In the genomic region with DNA sequence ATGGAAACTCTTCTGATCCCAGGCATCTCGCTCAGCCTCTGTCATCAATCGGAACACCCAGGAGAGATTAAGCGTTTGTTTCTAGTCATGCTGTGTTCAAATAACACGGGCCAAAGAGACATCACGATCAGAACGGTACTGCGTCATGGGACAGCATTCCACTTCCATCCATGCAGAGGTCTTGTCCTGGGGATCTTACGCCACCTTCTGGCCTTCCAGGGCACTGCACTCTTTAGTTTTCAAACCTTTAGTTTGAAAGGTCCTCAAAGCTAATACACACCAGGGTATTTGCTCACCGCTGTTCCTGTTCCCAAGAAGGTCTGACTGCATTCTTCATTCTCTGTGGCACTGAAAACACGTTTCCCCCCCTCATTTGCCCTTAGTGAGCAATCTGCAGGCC, we compare ENCODE assay signal across 15 mouse cellular contexts.
A peak's percentile ranks its signal among the peaks of the same experiment; 100 is the strongest.
DNase-seq lines count a peak whose midpoint lies in the region; ATAC-seq and TF ChIP-seq lines count a peak whose summit lies in the region.
"Had no signal": no experiment of that assay in that cellular context is flagged by ENCODE, and none has a peak within 500 bp of the region (broad histone marks: within the 10 kb centered on the region; RNA-seq: fewer than 3 reads in every experiment).

No protein-coding gene starts in this region.

- no peaks in the 10 kb centered on the region for H3K9me3 ChIP-seq in hindbrain, postnatal 0 days (ENCODE audit: low read length)
- no peaks in the 10 kb centered on the region for H3K9me3 ChIP-seq in hindbrain, embryonic 13.5 days
- H3K9me3 ChIP-seq in lung, embryonic 14.5 days (ENCODE audit: low read depth, low read length), result no peaks in the 10 kb centered on the region
- no peaks in the 10 kb centered on the region for H3K9me3 ChIP-seq in MEL (replicated peaks; ENCODE audit: insufficient read depth, low read length)
- H3K9me3 ChIP-seq: forebrain, embryonic 15.5 days; heart, embryonic 10.5 days; limb, embryonic 15.5 days; midbrain, embryonic 10.5 days; neural tube, embryonic 15.5 days had no signal

- H3K9ac ChIP-seq in hindbrain, postnatal 0 days (replicated peaks; ENCODE audit: low read length), result no peak overlapping the region
- no peak overlapping the region for H3K9ac ChIP-seq in hindbrain, embryonic 13.5 days
- H3K9ac ChIP-seq in lung, embryonic 14.5 days, result no peak overlapping the region
- no peak overlapping the region for H3K9ac ChIP-seq in MEL (ENCODE audit: control insufficient read depth, low read depth, low read length, poor library complexity, severe bottlenecking)
- H3K9ac ChIP-seq: forebrain, embryonic 15.5 days; limb, embryonic 15.5 days; neural tube, embryonic 15.5 days had no signal

- H3K4me2 ChIP-seq in hindbrain, postnatal 0 days (ENCODE audit: low read depth, low read length), result no peak overlapping the region
- no peak overlapping the region for H3K4me2 ChIP-seq in hindbrain, embryonic 13.5 days
- H3K4me2 ChIP-seq in lung, embryonic 14.5 days, result no peak overlapping the region
- H3K4me2 ChIP-seq: forebrain, embryonic 15.5 days; limb, embryonic 15.5 days; neural tube, embryonic 15.5 days had no signal

- TF ChIP-seq CTCF in hindbrain, postnatal 0 days (IDR thresholded peaks at IDR 0.05; ENCODE audit: low read depth), result peak; percentile 64
- peak; percentile 44 for TF ChIP-seq CTCF in lung, embryonic 14.5 days (IDR thresholded peaks at IDR 0.05; ENCODE audit: low read depth)
- TF ChIP-seq CTCF in MEL (IDR thresholded peaks at IDR 0.05 in 2 of 3, conservative IDR thresholded peaks at IDR 0.05 in 1 of 3; ENCODE audit: control insufficient read depth in 1 of 3, insufficient read depth in 1 of 3, low read depth in 2 of 3, low read length in 3 of 3, poor library complexity in 1 of 3, severe bottlenecking in 1 of 3), result peak; percentile 15 to 56 (median 32); a peak in 4 of 6 replicates

- no peak for ATAC-seq in hindbrain, postnatal 0 days
- ATAC-seq in hindbrain, embryonic 13.5 days (ENCODE audit: low FRiP score), result no peak
- ATAC-seq in lung, embryonic 14.5 days (ENCODE audit: insufficient read depth), result no peak
- ATAC-seq: forebrain, embryonic 15.5 days had no signal

- WGBS in hindbrain, postnatal 0 days, result 87% methylated on average over 10 of the region's 10 CpGs
- WGBS in hindbrain, embryonic 13.5 days, result 89% methylated on average over 10 of the region's 10 CpGs
- WGBS in lung, embryonic 14.5 days, result 90% methylated on average over 10 of the region's 10 CpGs

- no peak for DNase-seq in hindbrain, postnatal 0 days (ENCODE audit: low spot score)
- no peak for DNase-seq in lung, embryonic 14.5 days
- no peak for DNase-seq in lung, postnatal 36 days
- DNase-seq in MEL (ENCODE audit: low read depth, low spot score), result peak; percentile 8
- peak; percentile 54 for DNase-seq in testis, postnatal 10 days (ENCODE audit: low spot score)
- no peak for DNase-seq in adrenal gland, postnatal 4 days (ENCODE audit: low spot score in 2 of 2)
- DNase-seq: adrenal gland, adult 2 months; lung, postnatal 14 days had no signal

- TF ChIP-seq EP300 in MEL (IDR thresholded peaks at IDR 0.05; ENCODE audit: low read depth in 1 of 2, low read length in 2 of 2), result no peak

- no peaks in the 10 kb centered on the region for H3K27me3 ChIP-seq in hindbrain, postnatal 0 days (ENCODE audit: insufficient read depth, low read length)
- peaks cover 14% of the 10 kb centered on the region; the same call in 1 of the 2 replicates for H3K27me3 ChIP-seq in hindbrain, embryonic 13.5 days
- H3K27me3 ChIP-seq in lung, embryonic 14.5 days (ENCODE audit: insufficient read depth, low read length), result no peaks in the 10 kb centered on the region
- H3K27me3 ChIP-seq in MEL (ENCODE audit: control insufficient read depth in 1 of 2, insufficient read depth in 2 of 2, low read length in 2 of 2), result no peaks in the 10 kb centered on the region
- H3K27me3 ChIP-seq: forebrain, embryonic 15.5 days; limb, embryonic 15.5 days; neural tube, embryonic 15.5 days had no signal

- peaks cover 4% of the 10 kb centered on the region for H3K4me1 ChIP-seq in hindbrain, postnatal 0 days (ENCODE audit: insufficient read depth, low read length)
- H3K4me1 ChIP-seq in hindbrain, embryonic 13.5 days (replicated peaks), result peaks cover 22% of the 10 kb centered on the region
- H3K4me1 ChIP-seq in lung, embryonic 14.5 days (ENCODE audit: insufficient read depth), result no peaks in the 10 kb centered on the region
- H3K4me1 ChIP-seq in MEL (ENCODE audit: control insufficient read depth in 1 of 2, insufficient read depth in 2 of 2, low read length in 2 of 2), result no peaks in the 10 kb centered on the region

- TF ChIP-seq POLR2A in MEL (IDR thresholded peaks at IDR 0.05; ENCODE audit: control insufficient read depth in 1 of 2, insufficient read depth in 1 of 2, low read depth in 1 of 2, low read length in 2 of 2, poor library complexity in 1 of 2), result no peak

- no peaks in the 10 kb centered on the region for H3K79me2 ChIP-seq in MEL (ENCODE audit: control insufficient read depth, insufficient read depth, low read length, poor library complexity)

- H3K36me3 ChIP-seq in hindbrain, postnatal 0 days (ENCODE audit: insufficient read depth, low read length), result no peaks in the 10 kb centered on the region
- no peaks in the 10 kb centered on the region for H3K36me3 ChIP-seq in hindbrain, embryonic 13.5 days
- H3K36me3 ChIP-seq in lung, embryonic 14.5 days (ENCODE audit: insufficient read depth), result no peaks in the 10 kb centered on the region
- H3K36me3 ChIP-seq in MEL (ENCODE audit: control insufficient read depth in 1 of 2, insufficient read depth in 2 of 2, low read length in 2 of 2), result no peaks in the 10 kb centered on the region
- H3K36me3 ChIP-seq: forebrain, embryonic 15.5 days; heart, embryonic 10.5 days; limb, embryonic 15.5 days; midbrain, embryonic 10.5 days; neural tube, embryonic 15.5 days had no signal

- no peak overlapping the region for H3K27ac ChIP-seq in hindbrain, postnatal 0 days
- no peak overlapping the region for H3K27ac ChIP-seq in hindbrain, embryonic 13.5 days
- H3K27ac ChIP-seq in lung, embryonic 14.5 days (ENCODE audit: low read depth), result no peak overlapping the region
- H3K27ac ChIP-seq in MEL (ENCODE audit: control insufficient read depth, low read depth, low read length), result no peak overlapping the region
- H3K27ac ChIP-seq: forebrain, embryonic 15.5 days; heart, embryonic 10.5 days; limb, embryonic 15.5 days; midbrain, embryonic 10.5 days; neural tube, embryonic 15.5 days had no signal

- TF ChIP-seq RAD21 in MEL (IDR thresholded peaks at IDR 0.05; ENCODE audit: low read depth, low read length), result no peak; the same call in 1 of the 2 replicates

- H3K4me3 ChIP-seq in hindbrain, postnatal 0 days (ENCODE audit: low read length), result no peak overlapping the region
- H3K4me3 ChIP-seq in hindbrain, embryonic 13.5 days, result no peak overlapping the region
- no peak overlapping the region for H3K4me3 ChIP-seq in lung, embryonic 14.5 days (ENCODE audit: low read depth, low read length)
- no peak overlapping the region for H3K4me3 ChIP-seq in MEL (ENCODE audit: control insufficient read depth in 1 of 2, insufficient read depth in 1 of 2, low read depth in 2 of 2, low read length in 2 of 2)
- H3K4me3 ChIP-seq: erythroblast, embryonic 14.5 days; forebrain, embryonic 15.5 days; heart, embryonic 10.5 days; limb, embryonic 15.5 days; midbrain, embryonic 10.5 days; neural tube, embryonic 15.5 days had no signal

TF ChIP-seq in MEL, 35 proteins besides CTCF, POLR2A, EP300 and RAD21:
- TF ChIP-seq TBP (IDR thresholded peaks at IDR 0.05; ENCODE audit: low read depth, low read length), result no peak
TF ChIP-seq in MEL: peak in this region for 0.

Comparison
In these comparisons a context has a peak if more than half of its experiments do, and no peak if none do; other contexts are left out.
1. DNase-seq: peak in MEL (single experiment) and testis, postnatal 10 days (single experiment); none in hindbrain, postnatal 0 days (single experiment), lung, embryonic 14.5 days (single experiment), lung, postnatal 36 days (single experiment) and adrenal gland, postnatal 4 days (0 of 2).
2. Peak in every context shown above with its lines, with median percentiles within 50 percentile points of each other: CTCF ChIP-seq.